Mouse (Mus musculus): ENCODE data around the gene Ptprs. TPM values are rescaled to one million over a fixed set of nuclear protein-coding genes. Genes with fewer than 3 reads are reported as not detected.
"Not testable (repeated sequence)": the region's sequence is repeated elsewhere in the genome, so short reads cannot be mapped to it uniquely, and the experiment has no call there.

Gene Ptprs
- polyA plus RNA-seq, 1 experiment from 2014 or later = 391 TPM

- Histone ChIP-seq H3K4me2 (ENCODE audit: low read length) (peak overlapping the region; percentile 32; the same call in 1 of the 2 replicates), H3K4me3 (replicated peaks; ENCODE audit: low read length) (no peak overlapping the region), H3K27ac (ENCODE audit: low read length) (peak overlapping the region; percentile 98), H3K9me3 (ENCODE audit: control insufficient read depth, low read length) (no peaks in the 10 kb centered on the region), H3K4me1 (replicated peaks; ENCODE audit: control insufficient read depth, insufficient read depth, low read length) (peaks cover 58% of the 10 kb centered on the region), H3K36me3 (ENCODE audit: control insufficient read depth, insufficient read depth) (no peaks in the 10 kb centered on the region), H3K9ac (replicated peaks; ENCODE audit: low read depth, low read length) (peak overlapping the region; percentile 36; the same call in 1 of the 2 replicates), H3K27me3 (replicated peaks; ENCODE audit: control insufficient read depth, insufficient read depth, low read length) (no peaks in the 10 kb centered on the region)
- no peak for ATAC-seq
- WGBS = 25% methylated on average over 27 of the region's 27 CpGs
Measured at GRCm38 (mm10) chr17:56510473-56510969, 34.2 kb upstream of the Ptprs start.

- Histone ChIP-seq H3K27ac (ENCODE audit: low read length) (peak overlapping the region; percentile 98), H3K27me3 (replicated peaks; ENCODE audit: control insufficient read depth, insufficient read depth, low read length) (no peaks in the 10 kb centered on the region), H3K9me3 (ENCODE audit: control insufficient read depth, low read length) (no peaks in the 10 kb centered on the region), H3K4me1 (replicated peaks; ENCODE audit: control insufficient read depth, insufficient read depth, low read length) (peaks cover 55% of the 10 kb centered on the region), H3K4me3 (replicated peaks; ENCODE audit: low read length) (no peak overlapping the region), H3K9ac (replicated peaks; ENCODE audit: low read depth, low read length) (peak overlapping the region; percentile 36; the same call in 1 of the 2 replicates), H3K4me2 (ENCODE audit: low read length) (peak overlapping the region; percentile 32), H3K36me3 (ENCODE audit: control insufficient read depth, insufficient read depth) (no peaks in the 10 kb centered on the region)
- 4% methylated on average over 31 of the region's 37 CpGs for WGBS
- ATAC-seq = peak; percentile 64
Measured at GRCm38 (mm10) chr17:56509707-56510472, 33.6 kb upstream of the Ptprs start.

GRCm38 (mm10) chr17:56509021-56509640 lies 32.8 kb upstream of the Ptprs start:
- Histone ChIP-seq H3K4me3 (replicated peaks; ENCODE audit: low read length) (no peak overlapping the region), H3K9me3 (ENCODE audit: control insufficient read depth, low read length) (no peaks in the 10 kb centered on the region), H3K27me3 (replicated peaks; ENCODE audit: control insufficient read depth, insufficient read depth, low read length) (no peaks in the 10 kb centered on the region), H3K36me3 (ENCODE audit: control insufficient read depth, insufficient read depth) (no peaks in the 10 kb centered on the region), H3K4me1 (replicated peaks; ENCODE audit: control insufficient read depth, insufficient read depth, low read length) (peaks cover 52% of the 10 kb centered on the region), H3K4me2 (ENCODE audit: low read length) (peak overlapping the region; percentile 32), H3K27ac (ENCODE audit: low read length) (peak overlapping the region; percentile 98), H3K9ac (replicated peaks; ENCODE audit: low read depth, low read length) (no peak overlapping the region; the same call in 1 of the 2 replicates)
- WGBS = 23% methylated on average over 10 of the region's 10 CpGs
- peak; percentile 29 for ATAC-seq

GRCm38 (mm10) chr17:56507161-56508068 lies 31.1 kb upstream of the Ptprs start:
- H3K9me3 ChIP-seq (ENCODE audit: control insufficient read depth, low read length) = no peaks in the 10 kb centered on the region
- peak; percentile 90 for ATAC-seq
- H3K4me3 ChIP-seq (replicated peaks; ENCODE audit: low read length) = peak overlapping the region; percentile 64
- peaks cover 55% of the 10 kb centered on the region for H3K4me1 ChIP-seq (replicated peaks; ENCODE audit: control insufficient read depth, insufficient read depth, low read length)
- peak overlapping the region; percentile 92 for H3K9ac ChIP-seq (replicated peaks; ENCODE audit: low read depth, low read length)
- WGBS = under 1% methylated on average over 42 of the region's 42 CpGs
- H3K36me3 ChIP-seq (ENCODE audit: control insufficient read depth, insufficient read depth) = no peaks in the 10 kb centered on the region
- H3K4me2 ChIP-seq (ENCODE audit: low read length) = peak overlapping the region; percentile 99
- peak overlapping the region; percentile 98 for H3K27ac ChIP-seq (ENCODE audit: low read length)
- no peaks in the 10 kb centered on the region for H3K27me3 ChIP-seq (replicated peaks; ENCODE audit: control insufficient read depth, insufficient read depth, low read length)

GRCm38 (mm10) chr17:56506417-56507065 lies 30.3 kb upstream of the Ptprs start:
- WGBS = 59% methylated on average over 15 of the region's 15 CpGs
- ATAC-seq = no peak
- Histone ChIP-seq H3K27me3 (replicated peaks; ENCODE audit: control insufficient read depth, insufficient read depth, low read length) (no peaks in the 10 kb centered on the region), H3K27ac (ENCODE audit: low read length) (peak overlapping the region; percentile 98), H3K9me3 (ENCODE audit: control insufficient read depth, low read length) (no peaks in the 10 kb centered on the region), H3K9ac (replicated peaks; ENCODE audit: low read depth, low read length) (peak overlapping the region; percentile 92), H3K4me2 (ENCODE audit: low read length) (peak overlapping the region; percentile 99), H3K36me3 (ENCODE audit: control insufficient read depth, insufficient read depth) (no peaks in the 10 kb centered on the region), H3K4me3 (replicated peaks; ENCODE audit: low read length) (peak overlapping the region; percentile 64), H3K4me1 (replicated peaks; ENCODE audit: control insufficient read depth, insufficient read depth, low read length) (peaks cover 60% of the 10 kb centered on the region)

GRCm38 (mm10) chr17:56505401-56505800 lies 29.1 kb upstream of the Ptprs start:
- no peak for ATAC-seq
- Histone ChIP-seq H3K36me3 (ENCODE audit: control insufficient read depth, insufficient read depth) (no peaks in the 10 kb centered on the region), H3K4me1 (replicated peaks; ENCODE audit: control insufficient read depth, insufficient read depth, low read length) (peaks cover 49% of the 10 kb centered on the region), H3K4me2 (ENCODE audit: low read length) (no peak overlapping the region), H3K9me3 (ENCODE audit: control insufficient read depth, low read length) (no peaks in the 10 kb centered on the region), H3K27ac (ENCODE audit: low read length) (peak overlapping the region; percentile 57), H3K9ac (replicated peaks; ENCODE audit: low read depth, low read length) (no peak overlapping the region), H3K27me3 (replicated peaks; ENCODE audit: control insufficient read depth, insufficient read depth, low read length) (no peaks in the 10 kb centered on the region), H3K4me3 (replicated peaks; ENCODE audit: low read length) (no peak overlapping the region)
- 72% methylated on average over 10 of the region's 10 CpGs for WGBS

GRCm38 (mm10) chr17:56502526-56502925 lies 26.2 kb upstream of the Ptprs start:
- 17% methylated on average over 9 of the region's 9 CpGs for WGBS

GRCm38 (mm10) chr17:56501635-56502400 lies 25.5 kb upstream of the Ptprs start:
- peak; percentile 7; the same call in 1 of the 2 replicates for ATAC-seq
- H3K4me3 ChIP-seq (replicated peaks; ENCODE audit: low read length); H3K36me3 ChIP-seq (ENCODE audit: control insufficient read depth, insufficient read depth); H3K9me3 ChIP-seq (ENCODE audit: control insufficient read depth, low read length); H3K9ac ChIP-seq (replicated peaks; ENCODE audit: low read depth, low read length); H3K27me3 ChIP-seq (replicated peaks; ENCODE audit: control insufficient read depth, insufficient read depth, low read length): not testable (repeated sequence)
- Histone ChIP-seq H3K27ac (ENCODE audit: low read length) (peak overlapping the region; percentile 88), H3K4me1 (replicated peaks; ENCODE audit: control insufficient read depth, insufficient read depth, low read length) (peaks cover 37% of the 10 kb centered on the region), H3K4me2 (ENCODE audit: low read length) (peak overlapping the region; percentile 14)
- 14% methylated on average over 2 of the region's 2 CpGs for WGBS

More at GRCm38 (mm10) chr17:56502526-56502925, 26.2 kb upstream of the Ptprs start:
- no peaks in the 10 kb centered on the region for H3K27me3 ChIP-seq (replicated peaks; ENCODE audit: control insufficient read depth, insufficient read depth, low read length)
- no peak overlapping the region for H3K9ac ChIP-seq (replicated peaks; ENCODE audit: low read depth, low read length)
- ATAC-seq = peak; percentile 78
- peak overlapping the region; percentile 88 for H3K27ac ChIP-seq (ENCODE audit: low read length)
- peaks cover 43% of the 10 kb centered on the region for H3K4me1 ChIP-seq (replicated peaks; ENCODE audit: control insufficient read depth, insufficient read depth, low read length)
- H3K4me3 ChIP-seq (replicated peaks; ENCODE audit: low read length) = no peak overlapping the region
- H3K9me3 ChIP-seq (ENCODE audit: control insufficient read depth, low read length) = no peaks in the 10 kb centered on the region
- no peaks in the 10 kb centered on the region for H3K36me3 ChIP-seq (ENCODE audit: control insufficient read depth, insufficient read depth)
- H3K4me2 ChIP-seq (ENCODE audit: low read length) = peak overlapping the region; percentile 14
